Mouse (Mus musculus): ENCODE data around the gene Sorcs2. TPM values are rescaled to one million over a fixed set of nuclear protein-coding genes. Genes with fewer than 3 reads are reported as not detected.

Sorcs2 gene
- polyA plus RNA-seq, 1 experiment from 2014 or later, result 3.5 TPM

GRCm38 (mm10) chr5:36144560-36144959 lies 253.4 kb downstream of the Sorcs2 start:
- WGBS, result 72% methylated on average over 2 of the region's 2 CpGs
- Histone ChIP-seq H3K4me3 (ENCODE audit: low read depth, low read length) (no peak overlapping the region), H3K4me1 (replicated peaks; ENCODE audit: control insufficient read depth, insufficient read depth, low read length) (no peaks in the 10 kb centered on the region), H3K36me3 (ENCODE audit: control insufficient read depth, insufficient read depth) (no peaks in the 10 kb centered on the region), H3K9ac (ENCODE audit: low read depth, low read length) (no peak overlapping the region), H3K27ac (ENCODE audit: low read depth, low read length) (no peak overlapping the region), H3K27me3 (replicated peaks; ENCODE audit: control insufficient read depth, insufficient read depth, low read length) (no peaks in the 10 kb centered on the region), H3K4me2 (replicated peaks; ENCODE audit: low read depth) (no peak overlapping the region), H3K9me3 (ENCODE audit: control insufficient read depth) (no peaks in the 10 kb centered on the region)
- no peak for TF ChIP-seq CTCF (IDR thresholded peaks at IDR 0.05; ENCODE audit: low read depth)
- ATAC-seq, result no peak

- no peak overlapping the region for H3K4me3 ChIP-seq (ENCODE audit: low read depth, low read length)
- H3K4me1 ChIP-seq (replicated peaks; ENCODE audit: control insufficient read depth, insufficient read depth, low read length), result no peaks in the 10 kb centered on the region
- H3K27ac ChIP-seq (ENCODE audit: low read depth, low read length), result no peak overlapping the region
- no peak for ATAC-seq
- no peak overlapping the region for H3K9ac ChIP-seq (ENCODE audit: low read depth, low read length)
- no peak for TF ChIP-seq CTCF (IDR thresholded peaks at IDR 0.05; ENCODE audit: low read depth)
- H3K4me2 ChIP-seq (replicated peaks; ENCODE audit: low read depth), result no peak overlapping the region
- H3K27me3 ChIP-seq (replicated peaks; ENCODE audit: control insufficient read depth, insufficient read depth, low read length), result no peaks in the 10 kb centered on the region
- 57% methylated on average over 6 of the region's 6 CpGs for WGBS
- H3K36me3 ChIP-seq (ENCODE audit: control insufficient read depth, insufficient read depth), result no peaks in the 10 kb centered on the region
- H3K9me3 ChIP-seq (ENCODE audit: control insufficient read depth), result no peaks in the 10 kb centered on the region
Measured at GRCm38 (mm10) chr5:36141676-36142255, 256.2 kb downstream of the Sorcs2 start.

- Histone ChIP-seq H3K9ac (ENCODE audit: low read depth, low read length) (no peak overlapping the region), H3K9me3 (ENCODE audit: control insufficient read depth) (no peaks in the 10 kb centered on the region), H3K4me1 (replicated peaks; ENCODE audit: control insufficient read depth, insufficient read depth, low read length) (no peaks in the 10 kb centered on the region), H3K27ac (ENCODE audit: low read depth, low read length) (no peak overlapping the region), H3K36me3 (ENCODE audit: control insufficient read depth, insufficient read depth) (no peaks in the 10 kb centered on the region), H3K27me3 (replicated peaks; ENCODE audit: control insufficient read depth, insufficient read depth, low read length) (no peaks in the 10 kb centered on the region), H3K4me2 (replicated peaks; ENCODE audit: low read depth) (no peak overlapping the region), H3K4me3 (ENCODE audit: low read depth, low read length) (no peak overlapping the region)
- 90% methylated on average over 4 of the region's 4 CpGs for WGBS
- ATAC-seq, result no peak
- TF ChIP-seq CTCF (IDR thresholded peaks at IDR 0.05; ENCODE audit: low read depth), result peak; percentile 57
Measured at GRCm38 (mm10) chr5:36141112-36141511, 256.8 kb downstream of the Sorcs2 start.

GRCm38 (mm10) chr5:36139766-36140165 lies 258.2 kb downstream of the Sorcs2 start:
- H3K27me3 ChIP-seq (replicated peaks; ENCODE audit: control insufficient read depth, insufficient read depth, low read length), result no peaks in the 10 kb centered on the region
- no peak overlapping the region for H3K27ac ChIP-seq (ENCODE audit: low read depth, low read length)
- 55% methylated on average over 6 of the region's 6 CpGs for WGBS
- H3K9me3 ChIP-seq (ENCODE audit: control insufficient read depth), result no peaks in the 10 kb centered on the region
- no peak overlapping the region for H3K4me2 ChIP-seq (replicated peaks; ENCODE audit: low read depth)
- H3K9ac ChIP-seq (ENCODE audit: low read depth, low read length), result no peak overlapping the region
- no peak for ATAC-seq
- H3K36me3 ChIP-seq (ENCODE audit: control insufficient read depth, insufficient read depth), result no peaks in the 10 kb centered on the region
- no peak for TF ChIP-seq CTCF (IDR thresholded peaks at IDR 0.05; ENCODE audit: low read depth)
- no peak overlapping the region for H3K4me3 ChIP-seq (ENCODE audit: low read depth, low read length)
- H3K4me1 ChIP-seq (replicated peaks; ENCODE audit: control insufficient read depth, insufficient read depth, low read length), result no peaks in the 10 kb centered on the region

- H3K9me3 ChIP-seq (ENCODE audit: control insufficient read depth), result no peaks in the 10 kb centered on the region
- 53% methylated on average over 3 of the region's 3 CpGs for WGBS
- peak; percentile 22; the same call in 1 of the 2 replicates for ATAC-seq
- H3K9ac ChIP-seq (ENCODE audit: low read depth, low read length), result no peak overlapping the region
- H3K36me3 ChIP-seq (ENCODE audit: control insufficient read depth, insufficient read depth), result no peaks in the 10 kb centered on the region
- no peaks in the 10 kb centered on the region for H3K27me3 ChIP-seq (replicated peaks; ENCODE audit: control insufficient read depth, insufficient read depth, low read length)
- TF ChIP-seq CTCF (IDR thresholded peaks at IDR 0.05; ENCODE audit: low read depth), result peak; percentile 46
- no peak overlapping the region for H3K4me2 ChIP-seq (replicated peaks; ENCODE audit: low read depth)
- H3K4me3 ChIP-seq (ENCODE audit: low read depth, low read length), result no peak overlapping the region
- no peak overlapping the region for H3K27ac ChIP-seq (ENCODE audit: low read depth, low read length)
- H3K4me1 ChIP-seq (replicated peaks; ENCODE audit: control insufficient read depth, insufficient read depth, low read length), result no peaks in the 10 kb centered on the region
Measured at GRCm38 (mm10) chr5:36135874-36136542, 261.9 kb downstream of the Sorcs2 start.

GRCm38 (mm10) chr5:36134302-36134701 lies 263.6 kb downstream of the Sorcs2 start:
- Histone ChIP-seq H3K9me3 (ENCODE audit: control insufficient read depth) (no peaks in the 10 kb centered on the region), H3K9ac (ENCODE audit: low read depth, low read length) (no peak overlapping the region), H3K36me3 (ENCODE audit: control insufficient read depth, insufficient read depth) (no peaks in the 10 kb centered on the region), H3K27me3 (replicated peaks; ENCODE audit: control insufficient read depth, insufficient read depth, low read length) (no peaks in the 10 kb centered on the region), H3K4me1 (replicated peaks; ENCODE audit: control insufficient read depth, insufficient read depth, low read length) (no peaks in the 10 kb centered on the region), H3K4me2 (replicated peaks; ENCODE audit: low read depth) (no peak overlapping the region), H3K27ac (ENCODE audit: low read depth, low read length) (no peak overlapping the region), H3K4me3 (ENCODE audit: low read depth, low read length) (no peak overlapping the region)
- ATAC-seq, result no peak
- TF ChIP-seq CTCF (IDR thresholded peaks at IDR 0.05; ENCODE audit: low read depth), result no peak
- WGBS, result 73% methylated on average over 6 of the region's 6 CpGs

Data from intestine, postnatal 0 days (tissue).